Mouse (Mus musculus) adrenal gland (tissue): ENCODE data around the gene Map3k7.

ENCODE experiments used
- intact Hi-C: fragments of 180-260 bp; cut with DNase I; formaldehyde crosslinking; loops from one replicate; pipeline ENCODE4 v1.15.1; 2025

The Map3k7 gene

GRCm38 (mm10) chr4:32055151-32056052 lies 91.5 kb downstream of the Map3k7 start:
- intact Hi-C loops, result loop anchor here (1.0 to 10.0 kb wide), 3 partner anchors 193 to 517 kb away; no protein-coding TSS in a partner anchor

GRCm38 (mm10) chr4:32056441-32056840 lies 92.5 kb downstream of the Map3k7 start:
- intact Hi-C loops, result loop anchor here (10.0 kb wide), 1 partner anchor 478 kb away; no protein-coding TSS in a partner anchor

GRCm38 (mm10) chr4:32057102-32057501 lies 93.2 kb downstream of the Map3k7 start:
- intact Hi-C loops, result loop anchor here (10.0 kb wide), 1 partner anchor 478 kb away; no protein-coding TSS in a partner anchor

GRCm38 (mm10) chr4:32060686-32061085 lies 96.8 kb downstream of the Map3k7 start:
- intact Hi-C loops, result no loop called here

- intact Hi-C loops, result no loop called here
These were observed 98.6 kb downstream of the Map3k7 start for GRCm38 (mm10) chr4:32062381-32063059.

GRCm38 (mm10) chr4:32063291-32063690 lies 99.4 kb downstream of the Map3k7 start:
- intact Hi-C loops, result no loop called here
